Mouse (Mus musculus) forebrain, embryonic 16.5 days (tissue): Measurements from ENCODE around the gene Nlrp9b. TPM values are rescaled to one million over a fixed set of nuclear protein-coding genes. Genes with fewer than 3 reads are reported as not detected.
"Not testable (repeated sequence)": the region's sequence is repeated elsewhere in the genome, so short reads cannot be mapped to it uniquely, and the experiment has no call there.

Experiments used
- ATAC-seq: fragments of 200-750 bp; cut with Nextera tagmentation; 2 replicates; pipeline ENCODE4 v1.8.0; 2017; ENCODE audit warnings: mild to moderate bottlenecking, moderate library complexity
- H3K27ac ChIP-seq: fragments of 300-500 bp; sonication (generic); 2 replicates; pipeline ENCODE4 v1.5.1; 2014; ENCODE audit warnings: low read length, control low read depth
- H3K27me3 ChIP-seq: fragments of 300-500 bp; sonication (generic); replicated peaks from 2 replicates; pipeline ENCODE4 v1.6.1; 2014; ENCODE audit warnings: low read length; ENCODE audit not compliant: control insufficient read depth, insufficient read depth
- H3K36me3 ChIP-seq: fragments of 300-500 bp; sonication (generic); 2 replicates; pipeline ENCODE4 v1.6.1; 2014; ENCODE audit not compliant: control insufficient read depth, insufficient read depth
- H3K4me1 ChIP-seq: fragments of 300-500 bp; sonication (generic); replicated peaks from 2 replicates; pipeline ENCODE4 v1.6.1; 2014; ENCODE audit warnings: low read length; ENCODE audit not compliant: control insufficient read depth, insufficient read depth
- H3K4me2 ChIP-seq: fragments of 300-500 bp; sonication (generic); 2 replicates; pipeline ENCODE4 v1.6.1; 2014; ENCODE audit warnings: mild to moderate bottlenecking, low read length, control low read depth
- H3K4me3 ChIP-seq: fragments of 300-500 bp; sonication (generic); replicated peaks from 2 replicates; pipeline ENCODE4 v1.5.1; 2014; ENCODE audit warnings: mild to moderate bottlenecking, low read length, control low read depth
- H3K9ac ChIP-seq: fragments of 300-500 bp; sonication (generic); replicated peaks from 2 replicates; pipeline ENCODE4 v1.6.1; 2014; ENCODE audit warnings: low read depth, low read length, control low read depth
- H3K9me3 ChIP-seq: fragments of 300-500 bp; sonication (generic); 2 replicates; pipeline ENCODE4 v1.6.1; 2016; ENCODE audit warnings: low read length; ENCODE audit not compliant: control insufficient read depth
- WGBS: fragments of 180-500 bp; shearing (Covaris S2); extraction: QIAGEN DNeasy Blood & Tissue Kit; methylation state at CpG from one replicate; pipeline ENCODE4 v1.1.7; 2014; 5-methylcytosine and 5-hydroxymethylcytosine counted together
- polyA plus RNA-seq: library from polyadenylated mRNA; unstranded; fragments of >200 nt; fragmentation: Nextera tagmentation; extraction: Ambion mirVana; gene quantifications from 2 replicates; pipeline ENCODE4 v1.2.1, GENCODE M21; 2015

Nlrp9b gene
- polyA plus RNA-seq, 1 experiment from 2014 or later, result not detected

DNA sequence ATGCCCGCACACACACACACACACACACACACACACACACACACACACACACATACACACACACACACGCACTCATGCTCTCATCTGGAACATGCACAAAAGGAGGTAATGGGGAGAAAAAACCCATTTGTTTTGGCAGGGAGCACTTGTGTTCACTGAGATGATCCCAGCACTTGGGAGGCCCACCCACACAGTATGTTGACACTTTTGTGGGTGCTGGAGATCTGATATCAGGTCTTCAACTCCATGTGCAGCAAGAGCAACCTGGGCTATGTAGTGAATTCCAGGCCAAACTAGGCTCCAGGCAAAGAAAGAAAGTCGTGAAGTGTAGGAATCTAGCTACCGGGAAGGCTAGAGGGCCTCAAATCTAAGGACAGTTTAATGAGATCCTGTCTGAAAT is 35.4 kb upstream of the Nlrp9b start:
- WGBS, result 79% methylated on average over 3 of the region's 4 CpGs
- Histone ChIP-seq H3K27me3 (no peaks in the 10 kb centered on the region), H3K36me3 (no peaks in the 10 kb centered on the region), H3K4me1 (no peaks in the 10 kb centered on the region), H3K27ac (no peak overlapping the region), H3K4me3 (no peak overlapping the region), H3K9me3 (no peaks in the 10 kb centered on the region), H3K9ac (no peak overlapping the region), H3K4me2 (no peak overlapping the region)
- no peak for ATAC-seq

DNA sequence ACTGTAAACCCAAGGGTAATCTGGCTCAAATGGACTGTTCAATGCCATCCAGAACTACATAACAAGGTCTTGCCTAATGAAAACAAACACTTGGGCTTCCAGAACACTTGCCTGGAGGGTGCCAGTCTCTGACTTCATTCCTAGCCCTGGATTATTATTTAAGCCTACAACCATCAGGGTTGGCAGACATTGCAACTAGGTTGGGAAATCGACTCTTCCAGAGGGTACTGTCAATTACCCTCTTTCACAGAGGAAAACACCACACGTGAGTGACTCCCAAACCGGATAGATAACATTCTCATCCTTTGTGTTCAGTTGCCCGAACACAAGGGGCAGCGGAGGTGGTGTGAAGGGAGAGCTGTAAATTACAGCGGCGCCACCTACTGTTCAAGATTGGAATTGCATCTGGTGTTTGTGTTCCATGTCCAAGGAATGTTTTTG is 34.9 kb upstream of the Nlrp9b start:
- H3K27me3 ChIP-seq, result no peaks in the 10 kb centered on the region
- ATAC-seq, result no peak; the same call in 1 of the 2 replicates
- WGBS, result 2% methylated on average over 7 of the region's 7 CpGs
- no peak overlapping the region for H3K4me3 ChIP-seq
- no peak overlapping the region for H3K9ac ChIP-seq
- no peaks in the 10 kb centered on the region for H3K4me1 ChIP-seq
- H3K4me2 ChIP-seq, result 0 out of 2 replicates have a peak overlapping the region, but pooled peaks have one; percentile 5
- no peak overlapping the region for H3K27ac ChIP-seq
- no peaks in the 10 kb centered on the region for H3K9me3 ChIP-seq
- no peaks in the 10 kb centered on the region for H3K36me3 ChIP-seq

DNA sequence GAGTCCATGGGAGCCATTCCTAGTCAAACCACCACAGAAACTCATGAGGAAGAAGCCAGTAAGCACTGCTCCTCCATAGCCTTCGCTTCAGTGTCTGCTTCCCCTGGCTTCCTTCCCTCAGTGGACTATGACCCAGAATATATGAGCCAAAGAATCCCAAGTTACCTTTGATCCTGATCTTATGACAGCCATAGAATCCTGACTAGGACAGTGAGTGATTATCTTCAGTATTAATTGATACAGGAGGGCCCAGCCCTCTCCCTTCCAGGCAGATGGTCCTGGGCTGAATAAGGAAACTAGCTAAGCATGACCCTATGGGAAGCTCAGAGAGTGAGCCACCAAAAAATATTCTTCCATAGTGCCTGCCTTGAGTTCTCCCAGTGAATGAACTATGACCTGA is 28.8 kb upstream of the Nlrp9b start:
- no peak overlapping the region for H3K27ac ChIP-seq
- H3K36me3 ChIP-seq, result no peaks in the 10 kb centered on the region
- no peaks in the 10 kb centered on the region for H3K27me3 ChIP-seq
- ATAC-seq, result no peak
- H3K4me3 ChIP-seq, result no peak overlapping the region
- H3K4me1 ChIP-seq, result no peaks in the 10 kb centered on the region
- 60% methylated on average over 1 of the region's 1 CpGs for WGBS
- H3K9me3 ChIP-seq, result no peaks in the 10 kb centered on the region
- no peak overlapping the region for H3K9ac ChIP-seq
- no peak overlapping the region for H3K4me2 ChIP-seq

DNA sequence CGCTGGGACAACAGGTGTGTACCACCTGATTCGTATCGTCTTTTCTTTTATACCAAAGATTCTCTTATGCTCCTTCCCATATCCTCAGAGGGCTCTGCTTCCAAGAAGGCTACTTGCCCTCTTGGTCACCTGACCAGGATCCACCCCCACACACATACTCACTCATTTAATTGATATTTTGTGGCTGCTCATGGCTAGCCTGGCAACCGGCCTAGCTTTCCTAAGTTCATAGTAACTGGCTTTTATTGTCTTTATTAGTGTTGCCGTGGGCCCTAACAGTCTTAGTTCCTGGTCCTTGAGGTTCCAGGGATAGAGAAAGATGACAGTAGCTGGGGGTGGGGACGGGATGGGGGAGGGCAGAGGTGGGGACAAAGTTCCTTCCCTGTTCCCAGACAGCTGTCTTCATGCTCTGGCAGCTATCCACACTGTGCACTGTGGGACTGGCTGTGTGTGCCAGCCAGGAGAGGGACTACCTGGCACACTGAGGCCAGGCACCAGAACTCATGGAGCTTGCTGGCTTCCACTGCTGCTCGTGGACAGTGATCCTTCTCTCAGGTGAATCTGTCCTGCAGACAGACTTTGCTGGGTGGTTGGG is 26.2 kb upstream of the Nlrp9b start, which contains the start of gene Ceacam20:
Gene Ceacam20 (plus strand): TSS at position 428 of the 595 bp plus-strand sequence.
- Histone ChIP-seq H3K27me3 (no peaks in the 10 kb centered on the region), H3K4me3 (no peak within 1 kb of the TSS), H3K27ac (no peak within 1 kb of the TSS), H3K36me3 (no peaks in the 10 kb centered on the region), H3K4me1 (no peaks in the 10 kb centered on the region), H3K9me3 (no peaks in the 10 kb centered on the region), H3K9ac (no peak within 1 kb of the TSS), H3K4me2 (no peak within 1 kb of the TSS)
- 78% methylated on average over 7 of the region's 7 CpGs for WGBS
- ATAC-seq, result no peak

DNA sequence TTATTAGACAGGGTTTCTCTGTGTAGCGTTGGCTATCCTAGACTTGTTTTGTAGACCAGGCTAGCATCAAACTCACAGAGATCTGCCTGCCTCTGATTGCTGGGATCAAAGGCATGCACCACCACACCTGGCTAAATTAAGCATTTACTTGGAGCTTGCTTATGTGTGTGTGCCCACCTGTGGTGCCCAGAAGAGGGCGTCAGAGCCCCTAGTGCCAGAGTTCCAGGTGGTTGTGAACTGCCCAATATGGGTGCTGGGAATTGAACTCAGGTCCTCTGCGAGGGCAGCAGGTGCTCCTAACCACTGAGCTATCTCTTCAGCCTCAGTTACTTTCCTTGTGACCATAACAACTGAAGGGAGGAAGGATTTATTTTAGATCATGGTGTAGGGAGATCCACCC is 22.2 kb upstream of the Nlrp9b start:
- no peak overlapping the region for H3K27ac ChIP-seq
- WGBS, result 76% methylated on average over 3 of the region's 3 CpGs
- H3K4me2 ChIP-seq, result no peak overlapping the region

DNA sequence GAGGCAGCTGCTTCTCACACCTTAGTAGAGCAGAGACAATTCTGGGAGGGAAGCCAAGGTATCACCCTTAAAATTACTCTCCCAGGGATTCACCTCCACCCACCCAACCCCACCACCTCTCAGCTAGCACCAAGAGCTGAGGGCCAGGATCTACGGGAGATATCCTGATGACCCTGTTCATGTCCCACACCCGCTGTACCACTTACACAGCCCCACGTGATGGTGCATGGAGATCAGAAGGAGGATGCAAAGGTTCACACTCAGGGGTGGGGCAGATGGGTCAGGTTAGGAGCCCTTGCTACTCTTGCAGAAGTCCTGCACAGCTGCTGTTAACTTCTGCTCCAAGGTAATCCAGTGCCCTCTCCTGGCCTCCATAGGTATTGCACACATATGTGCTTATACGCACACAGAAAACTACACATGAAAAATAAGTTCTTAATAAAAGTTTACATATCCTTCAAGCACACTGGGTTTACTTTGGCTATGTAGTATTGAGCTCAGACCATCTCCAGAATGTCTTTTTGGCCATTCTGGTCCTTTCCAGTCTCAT is 21.6 kb upstream of the Nlrp9b start:
- H3K4me3 ChIP-seq, result no peak overlapping the region
- no peaks in the 10 kb centered on the region for H3K27me3 ChIP-seq
- no peak overlapping the region for H3K27ac ChIP-seq
- WGBS, result 91% methylated on average over 4 of the region's 4 CpGs
- no peak overlapping the region for H3K4me2 ChIP-seq
- H3K36me3 ChIP-seq, result no peaks in the 10 kb centered on the region
- H3K9ac ChIP-seq, result no peak overlapping the region
- no peaks in the 10 kb centered on the region; the same call in 1 of the 2 replicates for H3K9me3 ChIP-seq
- no peaks in the 10 kb centered on the region for H3K4me1 ChIP-seq
- no peak for ATAC-seq

More for the DNA sequence above, 22.2 kb upstream of the Nlrp9b start:
- no peaks in the 10 kb centered on the region for H3K36me3 ChIP-seq
- H3K27me3 ChIP-seq, result no peaks in the 10 kb centered on the region
- no peak for ATAC-seq
- no peaks in the 10 kb centered on the region; the same call in 1 of the 2 replicates for H3K9me3 ChIP-seq
- no peak overlapping the region for H3K9ac ChIP-seq
- H3K4me1 ChIP-seq, result no peaks in the 10 kb centered on the region
- H3K4me3 ChIP-seq, result no peak overlapping the region

DNA sequence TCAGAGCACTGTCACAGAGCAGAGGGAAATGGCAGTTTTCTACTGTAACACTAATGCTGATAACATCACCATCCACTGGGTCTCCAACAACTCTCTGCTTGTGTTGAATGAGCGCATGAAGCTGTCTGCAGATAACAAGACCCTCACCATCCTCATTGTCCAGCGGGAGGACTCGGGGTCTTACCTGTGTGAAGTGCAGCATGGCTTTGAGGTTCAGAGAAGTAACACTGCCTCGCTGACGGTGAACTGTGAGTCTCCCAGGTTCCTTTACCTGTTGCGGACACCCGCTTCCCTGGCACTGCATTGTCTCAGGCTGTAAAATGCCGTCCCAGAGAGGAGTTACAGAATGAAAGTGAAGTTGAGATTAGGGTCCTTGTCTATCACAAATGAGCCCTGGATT is 21.1 kb upstream of the Nlrp9b start:
- H3K36me3 ChIP-seq, result no peaks in the 10 kb centered on the region
- WGBS, result 95% methylated on average over 8 of the region's 8 CpGs
- no peaks in the 10 kb centered on the region; the same call in 1 of the 2 replicates for H3K9me3 ChIP-seq
- H3K4me3 ChIP-seq, result no peak overlapping the region
- no peak overlapping the region for H3K9ac ChIP-seq
- no peaks in the 10 kb centered on the region for H3K4me1 ChIP-seq
- no peak for ATAC-seq
- H3K4me2 ChIP-seq, result no peak overlapping the region
- no peak overlapping the region for H3K27ac ChIP-seq
- no peaks in the 10 kb centered on the region for H3K27me3 ChIP-seq

DNA sequence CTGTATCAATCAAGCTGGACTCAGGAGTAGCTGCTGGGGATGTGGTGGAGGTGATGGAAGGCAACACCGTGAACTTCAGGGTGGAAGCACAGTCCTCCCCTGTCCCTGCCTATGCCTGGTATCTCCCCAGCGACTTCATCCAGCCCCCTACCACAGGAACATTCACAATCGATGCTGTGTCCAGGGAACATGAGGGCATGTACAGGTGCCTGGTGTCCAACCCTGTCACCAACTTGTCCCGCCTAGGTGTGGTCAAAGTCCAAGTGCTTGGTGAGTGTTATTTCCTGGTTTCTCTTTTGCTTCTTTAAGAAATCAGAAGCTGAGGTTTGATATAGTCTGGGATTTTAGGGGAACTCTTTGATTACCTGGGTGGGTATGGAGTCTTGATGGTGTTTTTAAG is 19.7 kb upstream of the Nlrp9b start:
- Histone ChIP-seq H3K4me3 (no peak overlapping the region), H3K27ac (no peak overlapping the region), H3K4me1 (no peaks in the 10 kb centered on the region), H3K36me3 (no peaks in the 10 kb centered on the region), H3K4me2 (no peak overlapping the region), H3K27me3 (no peaks in the 10 kb centered on the region), H3K9ac (no peak overlapping the region), H3K9me3 (no peaks in the 10 kb centered on the region; the same call in 1 of the 2 replicates)
- 95% methylated on average over 4 of the region's 4 CpGs for WGBS
- ATAC-seq, result no peak

DNA sequence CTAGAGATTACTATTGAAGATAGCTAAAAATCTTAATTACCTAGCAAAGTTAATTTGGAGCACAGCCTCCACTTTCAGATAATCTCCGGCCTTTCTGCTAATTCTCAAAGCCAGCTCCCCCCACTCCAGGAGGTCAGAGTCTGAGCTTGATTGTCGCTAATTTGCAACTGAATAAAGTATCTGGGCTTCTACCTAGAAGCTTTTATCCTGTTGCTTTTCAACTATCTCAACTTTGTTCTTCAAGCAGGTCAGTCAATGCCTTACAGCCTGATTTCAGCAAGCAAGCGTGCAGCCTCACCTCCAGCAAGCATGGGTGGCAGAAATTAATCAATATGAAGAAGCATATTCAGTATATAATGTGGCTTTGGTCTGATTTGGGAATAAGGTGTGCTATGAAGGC is 5.5 kb downstream of the Nlrp9b start:
- WGBS, result 63% methylated on average over 3 of the region's 3 CpGs
- H3K4me2 ChIP-seq, H3K27me3 ChIP-seq, ATAC-seq, H3K9ac ChIP-seq, H3K4me1 ChIP-seq, H3K36me3 ChIP-seq, H3K27ac ChIP-seq, H3K4me3 ChIP-seq: not testable (repeated sequence)
- peaks cover 11% of the 10 kb centered on the region; the same call in 1 of the 2 replicates for H3K9me3 ChIP-seq
